Mouse (Mus musculus) megakaryocyte, embryonic 14.5 days (primary cell): ENCODE results near the gene Dnajc13.

ENCODE experiments used
- FLI1 ChIP-seq: IDR thresholded peaks from 2 replicates; pipeline ENCODE4 v1.6.1; 2012; ENCODE audit warnings: low read length, inconsistent platforms, mixed read lengths
- GATA1 ChIP-seq: IDR thresholded peaks from 3 replicates; pipeline ENCODE4 v1.6.1; 2012; ENCODE audit warnings: mixed read lengths, low read length, inconsistent platforms, borderline replicate concordance

GRCm38 (mm10) chr9:104193327-104193726, 69.4 kb downstream of the Dnajc13 start:
- TF ChIP-seq GATA1 (no peak), FLI1 (no peak)
